Mouse (Mus musculus): ENCODE measurements around the gene Ube3b.

DNA sequence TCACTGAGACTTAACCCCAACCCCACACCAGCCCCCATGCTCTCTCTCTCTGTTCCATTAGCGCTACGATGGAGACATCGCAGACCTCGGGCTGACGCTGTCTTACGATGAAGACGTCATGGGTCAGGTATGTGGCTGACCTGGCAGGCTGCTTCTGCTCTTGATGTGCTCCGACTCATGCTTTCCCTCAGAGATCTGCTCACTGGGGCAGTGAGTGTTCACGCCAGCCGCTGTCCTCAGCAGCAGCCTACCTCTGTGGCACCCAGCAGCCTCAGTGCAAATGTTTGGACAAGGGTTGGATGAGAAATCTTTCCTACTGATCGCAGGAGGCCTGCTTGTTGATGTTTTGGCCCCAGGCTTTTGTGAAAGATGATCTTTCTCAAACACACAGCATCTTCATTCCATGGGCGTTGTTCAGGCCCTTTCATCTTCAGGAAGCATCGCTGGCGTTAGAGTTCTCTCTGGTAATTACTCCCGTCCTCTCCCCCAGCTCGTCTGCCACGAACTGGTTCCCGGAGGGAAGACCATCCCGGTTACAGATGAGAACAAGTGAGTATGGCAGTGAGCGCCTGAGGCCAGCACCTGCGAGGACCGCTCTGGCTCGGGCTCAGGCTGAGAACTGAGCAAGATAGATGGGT is 32.1 kb downstream of the Ube3b start:
- TF ChIP-seq POLR2A (IDR thresholded peaks at IDR 0.05; ENCODE audit: extremely low read depth, insufficient read depth, low read length) = no peak
- no peak for TF ChIP-seq CTCF (IDR thresholded peaks at IDR 0.05; ENCODE audit: extremely low read depth, insufficient read depth, low read length)
